ENCODE assay signal across 18 mouse cellular contexts in genomic region chr11:114722438-114722837, GRCm38 (mm10). TPM values are rescaled to one million over a fixed set of nuclear protein-coding genes. Genes with fewer than 3 reads are reported as not detected.
"Had no signal": no experiment of that assay in that cellular context is flagged by ENCODE, and none has a peak within 500 bp of the region (broad histone marks: within the 10 kb centered on the region; RNA-seq: fewer than 3 reads in every experiment).

No protein-coding gene starts in this region.

- DNase-seq: kidney, postnatal 25 days; layer of hippocampus, adult 9-11 months; liver, embryonic 13.5 days; lung, adult 2 months; lung, postnatal 14 days; retina, postnatal 1 day; right cerebral cortex, postnatal 25 days; spleen, adult 18-20 months; thymus, postnatal 25 days had no signal

- H3K9me3 ChIP-seq: liver, embryonic 13.5 days; midbrain, embryonic 12.5 days; midbrain, embryonic 15.5 days; neural tube, embryonic 13.5 days; stomach, embryonic 15.5 days had no signal

- H3K27me3 ChIP-seq: midbrain, embryonic 15.5 days; neural tube, embryonic 13.5 days; stomach, embryonic 15.5 days had no signal

- H3K36me3 ChIP-seq: liver, embryonic 13.5 days; midbrain, embryonic 12.5 days; midbrain, embryonic 15.5 days; stomach, embryonic 15.5 days had no signal

- H3K4me3 ChIP-seq: layer of hippocampus, adult 2 months; liver, embryonic 13.5 days; midbrain, embryonic 12.5 days; midbrain, embryonic 15.5 days; neural tube, embryonic 13.5 days; stomach, embryonic 15.5 days had no signal

- H3K27ac ChIP-seq: kidney, postnatal 0 days; layer of hippocampus, adult 2 months; liver, embryonic 13.5 days; macrophage; midbrain, embryonic 12.5 days; midbrain, embryonic 15.5 days; neural tube, embryonic 13.5 days; stomach, embryonic 15.5 days had no signal

RNA-seq across cellular contexts. Expression of gene Dnaic2, which starts 4.8 kb away (rescaled TPM):
- total RNA-seq: liver, adult 2 months; megakaryocyte, adult 5-6 weeks had no signal
- polyA plus RNA-seq: liver, embryonic 13.5 days; macrophage had no signal
